Mouse (Mus musculus) c-Kit-positive CD71-positive TER-119-positive erythroid progenitor cells, embryonic 14.5 days (primary cell): Measurements from ENCODE around the gene Grifin.

Experiments used
- DNase-seq: peaks from one replicate; pipeline ENCODE4 v3.0.0-alpha.2; 2013; ENCODE audit warnings: low spot score

The Grifin gene

GRCm38 (mm10) chr5:140589082-140589774 lies 24.4 kb upstream of the Grifin start:
- DNase-seq, result no peak

DNA sequence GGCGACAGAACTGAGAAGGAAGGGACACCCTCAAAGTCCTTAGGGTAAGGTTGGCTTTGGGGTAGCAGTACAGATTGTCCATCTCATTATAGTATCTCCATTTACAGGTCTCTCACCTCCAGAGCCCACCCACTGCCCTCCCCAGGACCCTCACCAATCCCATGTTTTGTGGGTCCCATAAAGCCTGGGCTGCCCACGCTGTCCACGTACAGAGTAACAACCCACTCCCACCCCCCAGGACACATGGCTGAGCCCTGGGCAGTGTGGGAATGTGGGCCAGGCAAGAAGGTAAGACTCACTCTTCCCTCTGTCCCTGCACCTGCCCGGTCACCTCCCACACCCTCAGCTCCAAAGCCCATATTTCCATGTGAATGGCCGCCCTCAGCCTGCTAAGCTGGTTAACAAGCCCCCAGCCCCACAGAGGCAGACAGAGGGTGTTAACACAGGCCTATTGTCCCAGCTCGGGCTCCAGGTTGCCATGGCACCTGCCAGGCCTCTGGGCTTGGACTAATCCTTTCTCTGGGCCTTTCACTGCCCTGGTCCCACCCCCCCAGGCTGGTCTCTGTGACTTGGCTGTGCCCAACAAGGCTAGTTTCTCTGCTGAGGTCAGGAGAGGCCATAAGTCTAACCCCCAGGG lies 19.0 kb upstream of the Grifin start:
- DNase-seq, result no peak

DNA sequence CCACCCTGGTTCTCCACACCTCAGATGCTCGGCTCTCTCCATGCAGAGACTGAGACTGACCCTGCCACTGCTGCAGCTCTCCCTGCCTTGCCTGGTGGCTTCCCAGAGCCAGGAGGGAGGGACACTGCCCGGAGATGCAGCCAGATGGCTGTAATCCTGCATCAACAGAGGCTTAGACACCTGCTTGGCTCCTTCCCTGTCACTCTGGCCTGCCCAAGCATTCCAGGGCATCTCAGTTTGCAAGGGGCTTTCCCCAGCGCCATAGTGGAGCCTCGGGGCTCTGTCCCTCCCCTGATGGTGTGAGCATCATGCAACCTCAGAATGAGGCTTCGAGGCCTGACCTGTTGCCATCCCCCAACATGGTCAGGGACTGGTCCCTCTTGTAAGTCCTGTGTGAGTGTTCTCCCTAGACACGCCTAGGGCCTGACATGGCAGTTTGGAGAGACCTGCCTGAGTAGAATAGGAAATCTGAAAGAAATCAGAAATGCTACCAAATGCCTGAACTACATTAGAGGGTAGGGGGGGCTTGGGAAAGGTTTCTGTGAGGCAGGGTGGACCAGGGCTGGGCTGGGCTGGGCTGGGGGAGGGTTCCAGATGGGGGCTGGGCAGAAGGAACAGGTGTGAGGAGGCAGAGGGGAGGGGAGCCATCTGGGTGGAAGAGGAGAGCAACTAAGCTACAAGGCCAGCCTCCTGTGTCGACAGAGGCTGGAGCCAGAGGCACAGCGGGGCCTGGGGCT lies 18.3 kb upstream of the Grifin start:
- DNase-seq, result no peak

GRCm38 (mm10) chr5:140581569-140581968 lies 16.7 kb upstream of the Grifin start:
- DNase-seq, result no peak

DNA sequence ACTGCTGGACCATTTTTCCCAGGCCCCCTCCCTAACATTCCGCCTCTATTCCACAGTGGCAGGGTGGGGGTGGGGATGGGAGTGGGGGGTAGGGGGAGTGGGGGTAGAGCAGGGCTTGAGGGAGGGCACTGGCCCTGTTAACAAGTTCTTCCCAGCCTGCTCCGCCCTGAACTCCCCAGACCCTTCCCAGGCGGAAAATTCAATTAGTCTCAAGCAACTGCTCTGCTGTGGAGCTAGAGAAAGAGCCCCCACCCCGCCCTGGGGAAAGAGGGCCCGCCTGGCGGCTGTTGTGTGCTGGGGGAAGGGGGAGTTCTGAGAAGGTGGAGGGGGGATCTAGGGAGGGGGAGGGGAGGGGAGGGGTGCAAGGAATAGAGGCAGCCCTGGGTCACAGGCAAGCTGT lies 14.9 kb upstream of the Grifin start:
- DNase-seq, result no peak

GRCm38 (mm10) chr5:140579221-140579620 lies 14.3 kb upstream of the Grifin start:
- no peak for DNase-seq

DNA sequence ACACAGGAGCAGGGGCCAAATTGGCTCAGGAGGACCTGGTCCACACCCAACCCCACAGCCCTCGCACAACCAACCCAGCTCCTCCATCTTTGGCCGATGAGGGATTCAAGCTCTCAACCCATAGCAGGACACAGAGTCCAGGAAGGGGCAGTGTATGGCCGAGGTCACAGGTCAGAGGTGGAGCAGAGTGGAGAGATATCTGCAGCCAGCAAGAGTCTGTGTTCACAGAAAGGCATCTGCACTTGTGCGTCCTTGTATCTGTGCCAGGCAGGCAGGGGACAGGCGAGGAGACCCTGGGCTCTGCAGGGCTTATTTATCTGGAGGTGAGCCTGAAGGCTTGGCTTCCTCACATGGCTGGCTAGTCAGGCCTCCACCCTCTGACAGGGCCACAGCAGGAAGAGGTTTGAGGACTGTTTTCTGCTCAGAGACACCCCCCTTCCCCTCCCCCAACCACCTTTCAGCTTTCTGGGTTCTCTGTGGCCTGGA lies 10.6 kb upstream of the Grifin start:
- no peak for DNase-seq

DNA sequence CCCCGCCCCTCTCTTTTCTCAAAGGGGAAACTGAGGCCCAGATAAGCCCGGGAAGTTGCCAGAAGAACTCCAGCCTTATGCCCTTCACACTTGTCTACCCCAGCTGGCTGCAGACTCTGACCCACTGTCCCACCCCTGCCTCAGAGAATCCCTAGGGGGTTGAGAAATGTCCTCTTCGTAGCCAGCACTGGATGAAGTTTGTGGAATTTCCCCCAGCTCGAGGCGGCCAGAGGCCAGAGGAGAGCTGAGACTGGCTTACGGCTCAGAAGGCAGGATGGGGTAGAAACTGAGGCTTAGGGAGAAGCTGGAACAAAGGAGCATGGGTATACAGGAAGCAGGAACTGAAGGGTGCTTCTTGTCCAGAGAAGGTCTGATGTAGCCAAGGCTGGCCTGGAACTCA lies 7.7 kb upstream of the Grifin start:
- DNase-seq, result no peak

DNA sequence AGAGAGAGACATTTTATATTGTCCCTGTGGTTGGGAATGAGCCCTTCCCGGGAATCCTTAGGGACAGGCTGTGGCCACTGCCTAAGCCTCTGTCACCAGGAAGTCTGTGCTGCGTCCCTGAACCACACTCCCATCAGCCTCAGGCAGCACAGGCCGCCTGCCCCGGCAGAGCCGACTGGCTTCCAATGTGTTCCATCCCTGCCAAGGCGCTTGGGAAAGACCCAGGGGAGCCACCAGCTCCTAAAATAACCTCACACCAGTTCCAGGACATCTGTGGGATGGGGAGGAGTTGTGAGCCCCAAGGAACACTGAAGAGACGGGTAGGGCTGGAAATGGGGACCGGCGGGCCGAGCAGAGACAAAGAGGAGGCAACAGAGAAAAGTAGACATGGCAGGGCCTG lies 6.8 kb upstream of the Grifin start:
- no peak for DNase-seq

DNA sequence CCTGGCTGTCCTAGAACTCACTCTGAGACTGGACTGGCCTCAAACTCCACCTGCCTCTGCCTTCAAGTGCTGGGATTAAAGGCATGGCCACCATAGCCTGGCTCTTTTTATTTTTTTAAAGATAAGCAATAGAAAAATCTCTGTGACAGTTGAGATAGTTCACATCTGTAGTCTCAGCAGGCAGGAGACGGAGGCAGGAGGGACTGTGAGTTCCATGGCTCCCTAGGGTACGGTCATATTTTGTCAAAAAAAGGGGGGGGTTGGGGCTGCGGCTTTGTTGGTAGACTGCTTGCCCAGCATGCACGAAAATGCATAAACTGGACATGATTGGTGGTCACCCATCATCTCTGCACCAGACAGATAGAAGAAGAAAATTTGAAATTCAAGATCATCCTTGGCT lies 6.3 kb upstream of the Grifin start:
- no peak for DNase-seq

- no peak for DNase-seq
Observed at GRCm38 (mm10) chr5:140570223-140570870, 5.5 kb upstream of the Grifin start.

- no peak for DNase-seq
Observed at GRCm38 (mm10) chr5:140569032-140569595, 4.2 kb upstream of the Grifin start.

- DNase-seq, result peak; percentile 77
Observed at GRCm38 (mm10) chr5:140568321-140568970, 3.6 kb upstream of the Grifin start.

DNA sequence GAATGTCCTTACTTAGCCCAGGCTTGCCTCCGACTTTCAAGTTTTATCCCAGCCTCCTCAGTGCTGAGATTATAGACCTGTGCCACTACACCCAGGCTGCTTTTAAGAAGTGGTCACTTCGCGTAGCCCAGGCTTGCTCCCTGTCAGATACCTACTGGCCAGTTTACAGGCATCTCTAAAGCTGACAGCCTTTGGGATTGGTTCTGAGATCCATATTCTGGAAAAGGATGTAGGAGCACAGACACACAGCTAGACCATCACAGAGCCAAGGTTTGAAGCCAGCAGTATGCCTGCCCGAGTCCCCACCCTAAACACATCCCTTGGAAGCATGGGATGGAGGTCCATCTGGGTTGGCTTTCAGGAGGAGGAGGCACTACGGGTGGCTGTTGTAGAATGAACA lies 2.9 kb upstream of the Grifin start:
- DNase-seq, result no peak

DNA sequence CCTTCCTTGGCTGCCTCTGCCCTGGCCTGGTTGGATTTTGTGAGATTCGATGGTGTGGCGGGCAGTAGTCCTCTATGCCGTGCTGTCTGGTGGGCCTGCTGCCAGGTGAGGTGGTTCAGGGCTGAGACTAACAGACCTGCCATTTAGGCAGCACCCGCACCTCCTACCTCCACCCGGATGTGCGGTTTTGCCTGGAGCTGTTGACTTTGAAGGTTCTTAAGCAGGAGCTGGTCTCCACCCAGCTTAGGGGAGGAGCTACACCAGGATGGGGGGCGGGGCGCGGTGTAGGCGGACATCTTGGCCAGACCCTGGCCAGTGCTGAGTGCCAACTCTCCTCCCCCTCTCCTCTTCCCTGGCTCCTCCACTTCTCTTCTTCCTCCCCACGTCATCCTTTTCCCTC lies 2.5 kb upstream of the Grifin start:
- peak; percentile 67 for DNase-seq

- no peak for DNase-seq
Observed at GRCm38 (mm10) chr5:140566271-140566670, 1.4 kb upstream of the Grifin start.

DNA sequence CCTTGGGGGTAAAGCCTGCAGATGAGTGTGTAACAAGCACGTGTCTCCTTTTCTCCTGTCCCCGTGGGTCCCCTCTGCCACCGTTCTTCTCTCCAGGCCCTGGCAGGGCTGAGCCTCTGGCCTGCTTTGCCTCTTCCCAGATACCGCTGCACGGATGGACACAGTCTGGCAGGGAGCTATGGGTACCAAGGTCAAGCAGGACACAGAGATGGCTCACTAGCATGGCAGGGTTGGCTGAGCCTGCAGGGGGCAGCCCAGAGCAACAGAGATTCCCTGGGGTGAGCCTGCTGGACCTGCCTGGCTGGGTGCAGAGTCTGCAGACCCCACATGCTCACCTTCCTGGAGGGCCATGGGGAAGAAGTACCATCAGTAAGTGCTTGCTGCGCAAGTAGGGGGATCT lies 985 bp upstream of the Grifin start:
- no peak for DNase-seq

DNA sequence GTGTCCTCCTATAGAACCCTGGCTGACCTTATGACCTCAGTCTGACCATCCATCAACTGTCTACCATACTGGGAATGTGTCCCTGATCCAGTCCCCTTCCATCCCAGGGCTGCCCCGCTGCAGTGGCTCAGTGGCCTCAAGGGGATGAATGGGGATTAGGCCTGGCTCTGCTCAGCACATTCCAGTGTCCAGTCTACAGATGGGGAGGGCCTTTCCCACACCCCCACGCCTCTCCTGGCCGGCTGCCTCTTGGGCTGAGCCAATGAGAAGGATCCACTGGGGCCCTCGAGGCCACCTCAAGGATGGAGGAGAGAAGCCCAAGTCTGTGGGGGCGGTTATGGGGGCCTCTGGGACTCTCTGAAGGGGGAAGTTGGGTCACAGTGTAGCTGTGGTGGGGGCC lies 580 bp upstream of the Grifin start:
- DNase-seq, result no peak

- no peak for DNase-seq
Observed at GRCm38 (mm10) chr5:140562601-140563000, 2.3 kb downstream of the Grifin start.

DNA sequence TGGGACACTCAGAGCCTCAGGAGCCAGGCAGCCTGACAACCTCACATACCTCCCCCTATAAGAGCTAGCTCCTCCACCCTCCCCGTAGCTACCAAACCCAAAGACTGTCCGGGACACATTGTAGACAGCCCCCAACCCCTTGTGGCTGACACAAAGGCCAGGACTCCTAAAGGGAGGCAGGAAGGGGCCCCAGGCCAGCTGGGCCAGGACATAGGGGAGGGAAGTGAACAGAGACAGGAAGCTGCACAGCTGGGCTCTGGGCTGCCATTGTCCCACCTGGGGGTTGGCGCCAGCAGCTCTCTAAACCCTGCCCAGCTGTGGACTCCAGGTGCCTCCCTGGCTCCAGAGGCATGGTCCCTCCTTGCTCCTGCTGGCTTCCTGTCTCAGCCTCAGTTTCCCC lies 8.0 kb downstream of the Grifin start:
- no peak for DNase-seq

GRCm38 (mm10) chr5:140553719-140554118 lies 11.2 kb downstream of the Grifin start:
- no peak for DNase-seq
